Mouse (Mus musculus): ENCODE data around the gene Mlip. TPM values are rescaled to one million over a fixed set of nuclear protein-coding genes. Genes with fewer than 3 reads are reported as not detected.
A peak's percentile ranks its signal among the peaks of the same experiment; 100 is the strongest.
"Not testable (repeated sequence)": the region's sequence is repeated elsewhere in the genome, so short reads cannot be mapped to it uniquely, and the experiment has no call there.

The Mlip gene
- polyA plus RNA-seq, 1 experiment from 2014 or later, result 2.2 TPM

DNA sequence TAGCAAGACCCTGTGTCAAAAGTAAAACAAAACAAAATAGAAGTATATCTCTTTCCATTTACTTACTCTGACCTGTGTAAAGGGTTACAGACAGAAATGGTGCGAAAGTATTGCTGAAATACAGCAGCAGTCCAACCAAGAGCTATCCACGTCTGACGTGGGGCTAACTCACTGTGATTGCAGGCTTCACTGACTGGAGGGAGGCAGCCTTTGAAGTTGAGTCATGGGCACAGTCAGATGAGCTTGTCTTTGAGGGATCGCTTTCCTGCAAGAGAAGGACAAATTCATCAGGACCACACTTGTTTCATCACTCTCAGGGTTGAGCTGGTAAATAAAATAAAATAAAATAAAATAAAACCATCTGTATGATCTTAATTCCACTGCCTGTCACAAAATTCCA is 31.2 kb upstream of the Mlip start:
- Histone ChIP-seq H3K4me3 (ENCODE audit: low read length) (no peak overlapping the region), H3K9ac (ENCODE audit: low read depth, low read length) (no peak overlapping the region), H3K9me3 (ENCODE audit: control insufficient read depth, low read length) (no peaks in the 10 kb centered on the region), H3K4me1 (ENCODE audit: control insufficient read depth, insufficient read depth, low read depth, low read length) (no peaks in the 10 kb centered on the region), H3K36me3 (ENCODE audit: control insufficient read depth, insufficient read depth, low read length) (no peaks in the 10 kb centered on the region), H3K27ac (ENCODE audit: low read depth, low read length) (no peak overlapping the region), H3K4me2 (ENCODE audit: low read length) (no peak overlapping the region), H3K27me3 (replicated peaks; ENCODE audit: control insufficient read depth, insufficient read depth, low read length) (no peaks in the 10 kb centered on the region)
- ATAC-seq, result no peak
- 83% methylated on average over 4 of the region's 4 CpGs for WGBS

DNA sequence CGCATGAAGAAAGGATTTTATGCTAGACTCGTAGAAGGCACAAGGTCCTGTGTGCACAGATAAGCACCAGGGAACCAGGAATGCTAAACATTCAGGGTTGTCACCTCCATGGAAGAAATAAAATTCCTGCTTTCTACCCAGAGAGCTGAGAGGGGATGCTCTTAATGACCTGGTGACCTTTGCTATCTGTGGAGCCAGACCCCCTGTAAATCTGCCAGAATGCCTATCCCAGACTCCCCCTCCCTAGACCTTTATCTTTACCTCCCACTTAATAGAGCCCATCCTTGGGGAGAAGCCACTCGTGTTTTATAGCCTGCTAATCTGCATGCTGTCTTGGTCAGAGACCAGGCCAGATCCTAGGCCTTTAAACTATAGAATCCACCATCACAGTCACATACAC is 29.7 kb upstream of the Mlip start:
- Histone ChIP-seq H3K9me3 (ENCODE audit: control insufficient read depth, low read length) (no peaks in the 10 kb centered on the region), H3K27me3 (replicated peaks; ENCODE audit: control insufficient read depth, insufficient read depth, low read length) (no peaks in the 10 kb centered on the region), H3K4me3 (ENCODE audit: low read length) (no peak overlapping the region), H3K36me3 (ENCODE audit: control insufficient read depth, insufficient read depth, low read length) (no peaks in the 10 kb centered on the region), H3K9ac (ENCODE audit: low read depth, low read length) (no peak overlapping the region), H3K4me1 (ENCODE audit: control insufficient read depth, insufficient read depth, low read depth, low read length) (0 out of 2 replicates have a peak, but pooled peaks cover 2% of the 10 kb centered on the region), H3K27ac (ENCODE audit: low read depth, low read length) (no peak overlapping the region), H3K4me2 (ENCODE audit: low read length) (no peak overlapping the region)
- WGBS, result 46% methylated on average over 3 of the region's 3 CpGs
- no peak for ATAC-seq

DNA sequence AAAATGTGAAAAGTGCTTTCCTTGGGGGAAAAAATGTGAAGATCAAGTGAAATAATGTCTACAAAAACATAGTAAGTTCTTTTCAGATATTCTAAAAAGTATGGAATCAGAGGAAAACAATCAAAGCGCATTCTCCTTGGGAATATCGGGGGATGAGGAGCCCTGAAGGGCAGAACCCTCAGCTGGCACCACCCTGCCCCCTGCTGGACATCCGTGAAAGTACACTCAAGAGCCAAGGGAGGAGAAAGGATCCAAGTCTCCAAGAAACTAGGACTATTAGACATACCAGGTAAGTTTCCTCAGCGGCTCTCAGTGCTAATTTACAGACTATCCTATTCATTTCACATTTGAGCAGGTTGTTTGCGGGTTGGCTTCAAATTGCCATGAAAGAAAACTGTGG is 28.8 kb upstream of the Mlip start:
- Histone ChIP-seq H3K9me3 (ENCODE audit: control insufficient read depth, low read length) (no peaks in the 10 kb centered on the region), H3K9ac (ENCODE audit: low read depth, low read length) (no peak overlapping the region), H3K27me3 (replicated peaks; ENCODE audit: control insufficient read depth, insufficient read depth, low read length) (no peaks in the 10 kb centered on the region), H3K4me3 (ENCODE audit: low read length) (no peak overlapping the region), H3K4me1 (ENCODE audit: control insufficient read depth, insufficient read depth, low read depth, low read length) (0 out of 2 replicates have a peak, but pooled peaks cover 3% of the 10 kb centered on the region), H3K27ac (ENCODE audit: low read depth, low read length) (no peak overlapping the region), H3K4me2 (ENCODE audit: low read length) (no peak overlapping the region), H3K36me3 (ENCODE audit: control insufficient read depth, insufficient read depth, low read length) (no peaks in the 10 kb centered on the region)
- 17% methylated on average over 5 of the region's 5 CpGs for WGBS
- ATAC-seq, result no peak

DNA sequence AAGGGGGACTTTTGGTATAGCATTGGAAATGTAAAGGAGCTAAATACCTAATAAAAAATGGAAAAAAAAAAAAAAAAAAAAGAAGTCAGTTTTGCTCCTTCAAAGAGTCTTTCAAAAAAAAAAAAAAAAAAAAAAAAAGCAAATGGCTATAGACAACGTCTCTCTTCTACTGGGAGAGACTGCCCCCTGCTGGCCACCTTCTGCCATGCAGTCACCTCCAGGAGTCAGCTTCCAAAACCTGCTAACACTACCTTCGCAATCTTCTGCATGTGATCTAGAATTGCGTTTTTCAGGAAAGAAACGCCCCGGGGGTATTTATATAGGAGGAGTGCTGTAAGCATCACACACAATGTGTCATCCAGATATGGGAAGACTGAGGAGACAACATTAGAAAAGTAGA is 26.9 kb upstream of the Mlip start:
- peak; percentile 45; the same call in 1 of the 2 replicates for ATAC-seq
- Histone ChIP-seq H3K4me1 (ENCODE audit: control insufficient read depth, insufficient read depth, low read depth, low read length) (0 out of 2 replicates have a peak, but pooled peaks cover 3% of the 10 kb centered on the region), H3K27ac (ENCODE audit: low read depth, low read length) (no peak overlapping the region), H3K4me2 (ENCODE audit: low read length) (no peak overlapping the region), H3K9me3 (ENCODE audit: control insufficient read depth, low read length) (no peaks in the 10 kb centered on the region), H3K9ac (ENCODE audit: low read depth, low read length) (no peak overlapping the region), H3K36me3 (ENCODE audit: control insufficient read depth, insufficient read depth, low read length) (no peaks in the 10 kb centered on the region), H3K4me3 (ENCODE audit: low read length) (no peak overlapping the region), H3K27me3 (replicated peaks; ENCODE audit: control insufficient read depth, insufficient read depth, low read length) (no peaks in the 10 kb centered on the region)
- WGBS, result 44% methylated on average over 5 of the region's 5 CpGs

DNA sequence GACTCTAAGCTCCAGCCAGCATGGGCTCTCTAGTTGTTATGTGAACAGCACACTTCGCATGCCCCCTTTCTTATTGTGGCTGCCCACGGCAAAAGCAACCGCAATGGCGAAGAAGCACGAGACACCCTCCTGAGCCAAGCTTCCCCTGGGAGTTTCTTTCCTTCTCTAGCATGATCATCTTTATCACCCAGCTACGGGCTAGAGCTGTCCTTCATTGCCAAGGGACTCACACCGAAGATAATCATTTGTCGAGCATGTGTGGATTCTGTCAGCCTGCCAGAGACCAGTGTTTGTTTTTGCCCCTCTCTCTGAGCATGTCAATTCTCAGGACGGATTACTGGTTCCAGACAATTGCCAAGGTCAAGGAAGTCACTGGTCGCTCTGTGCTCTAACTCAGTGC is 24.9 kb upstream of the Mlip start:
- no peaks in the 10 kb centered on the region for H3K36me3 ChIP-seq (ENCODE audit: control insufficient read depth, insufficient read depth, low read length)
- 53% methylated on average over 10 of the region's 10 CpGs for WGBS
- H3K27ac ChIP-seq (ENCODE audit: low read depth, low read length), result no peak overlapping the region
- no peak overlapping the region for H3K9ac ChIP-seq (ENCODE audit: low read depth, low read length)
- no peak overlapping the region for H3K4me2 ChIP-seq (ENCODE audit: low read length)
- no peaks in the 10 kb centered on the region for H3K9me3 ChIP-seq (ENCODE audit: control insufficient read depth, low read length)
- H3K4me3 ChIP-seq (ENCODE audit: low read length), result no peak overlapping the region
- no peaks in the 10 kb centered on the region for H3K27me3 ChIP-seq (replicated peaks; ENCODE audit: control insufficient read depth, insufficient read depth, low read length)
- no peak; the same call in 1 of the 2 replicates for ATAC-seq
- H3K4me1 ChIP-seq (ENCODE audit: control insufficient read depth, insufficient read depth, low read depth, low read length), result 0 out of 2 replicates have a peak, but pooled peaks cover 3% of the 10 kb centered on the region

DNA sequence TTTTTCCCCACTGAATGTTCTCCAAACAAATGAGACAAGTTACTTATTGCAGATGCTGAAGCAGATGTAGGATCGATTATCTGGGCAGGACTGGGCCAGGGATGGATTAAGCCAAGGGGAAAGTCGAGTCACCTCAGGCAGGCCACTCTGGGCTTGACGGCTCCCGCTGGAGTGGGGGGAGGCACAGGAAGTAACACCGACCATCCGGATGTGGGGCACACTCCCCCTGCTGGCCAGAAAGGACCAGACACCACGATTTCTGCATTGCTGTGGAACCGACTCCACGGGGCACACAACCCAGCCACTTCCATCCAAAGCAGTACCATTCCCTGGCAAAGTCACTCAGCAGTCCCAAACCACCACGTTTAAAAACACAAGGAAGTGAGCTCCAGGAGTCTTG is 24.3 kb upstream of the Mlip start:
- ATAC-seq, result no peak
- H3K9ac ChIP-seq (ENCODE audit: low read depth, low read length), result no peak overlapping the region
- no peaks in the 10 kb centered on the region for H3K9me3 ChIP-seq (ENCODE audit: control insufficient read depth, low read length)
- no peak overlapping the region for H3K4me2 ChIP-seq (ENCODE audit: low read length)
- H3K27me3 ChIP-seq (replicated peaks; ENCODE audit: control insufficient read depth, insufficient read depth, low read length), result no peaks in the 10 kb centered on the region
- H3K4me3 ChIP-seq (ENCODE audit: low read length), result no peak overlapping the region
- WGBS, result 74% methylated on average over 10 of the region's 10 CpGs
- H3K4me1 ChIP-seq (ENCODE audit: control insufficient read depth, insufficient read depth, low read depth, low read length), result 0 out of 2 replicates have a peak, but pooled peaks cover 3% of the 10 kb centered on the region
- H3K36me3 ChIP-seq (ENCODE audit: control insufficient read depth, insufficient read depth, low read length), result no peaks in the 10 kb centered on the region
- no peak overlapping the region for H3K27ac ChIP-seq (ENCODE audit: low read depth, low read length)

DNA sequence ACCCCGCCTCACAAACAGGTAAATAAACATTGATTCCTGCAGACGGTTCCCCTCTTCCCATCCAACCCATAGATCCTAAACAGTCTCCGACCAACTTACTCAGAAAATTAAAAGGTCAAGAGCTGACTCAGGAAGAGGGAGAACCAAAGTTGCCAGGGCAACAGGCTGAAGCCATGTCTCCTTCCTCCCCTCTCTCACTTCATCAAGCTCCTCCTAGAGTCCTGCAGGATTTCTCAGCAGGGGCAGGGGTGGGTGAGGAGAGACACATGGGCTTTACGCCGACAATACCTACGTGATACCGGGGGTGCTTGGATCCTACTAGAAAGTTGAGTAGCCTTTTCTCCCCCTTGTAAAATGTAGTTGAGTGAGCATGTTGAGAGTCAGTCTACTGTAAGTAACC is 23.8 kb upstream of the Mlip start:
- Histone ChIP-seq H3K27ac (ENCODE audit: low read depth, low read length) (no peak overlapping the region), H3K4me1 (ENCODE audit: control insufficient read depth, insufficient read depth, low read depth, low read length) (0 out of 2 replicates have a peak, but pooled peaks cover 3% of the 10 kb centered on the region), H3K4me2 (ENCODE audit: low read length) (no peak overlapping the region), H3K27me3 (replicated peaks; ENCODE audit: control insufficient read depth, insufficient read depth, low read length) (no peaks in the 10 kb centered on the region), H3K36me3 (ENCODE audit: control insufficient read depth, insufficient read depth, low read length) (no peaks in the 10 kb centered on the region), H3K9me3 (ENCODE audit: control insufficient read depth, low read length) (no peaks in the 10 kb centered on the region), H3K9ac (ENCODE audit: low read depth, low read length) (no peak overlapping the region), H3K4me3 (ENCODE audit: low read length) (no peak overlapping the region)
- no peak for ATAC-seq
- WGBS, result 88% methylated on average over 7 of the region's 7 CpGs

DNA sequence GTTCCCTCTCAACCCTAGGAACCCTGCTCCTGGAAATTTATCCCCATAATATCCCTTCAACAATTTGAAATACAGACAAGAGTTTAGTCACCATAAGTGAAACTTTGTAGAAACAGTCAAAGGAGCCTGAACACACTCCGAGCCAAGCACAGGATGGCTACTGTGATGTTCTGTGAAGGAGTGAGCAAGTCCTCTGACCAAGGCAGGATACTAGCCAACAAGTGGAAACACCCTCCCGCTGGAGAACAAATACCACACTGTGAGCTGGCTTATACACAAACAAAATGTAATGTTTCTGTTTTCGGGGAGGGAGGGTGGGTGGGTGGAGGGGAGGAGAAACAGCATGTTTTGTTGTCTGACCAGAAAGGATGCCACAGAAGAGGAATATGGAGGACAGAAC is 17.9 kb upstream of the Mlip start:
- no peak overlapping the region for H3K9ac ChIP-seq (ENCODE audit: low read depth, low read length)
- WGBS, result 60% methylated on average over 3 of the region's 3 CpGs
- no peak overlapping the region for H3K27ac ChIP-seq (ENCODE audit: low read depth, low read length)
- H3K4me3 ChIP-seq (ENCODE audit: low read length), result no peak overlapping the region
- no peak for ATAC-seq
- H3K9me3 ChIP-seq (ENCODE audit: control insufficient read depth, low read length), result no peaks in the 10 kb centered on the region
- no peak overlapping the region for H3K4me2 ChIP-seq (ENCODE audit: low read length)
- H3K27me3 ChIP-seq (replicated peaks; ENCODE audit: control insufficient read depth, insufficient read depth, low read length), result no peaks in the 10 kb centered on the region
- H3K36me3 ChIP-seq (ENCODE audit: control insufficient read depth, insufficient read depth, low read length), result no peaks in the 10 kb centered on the region
- no peaks in the 10 kb centered on the region for H3K4me1 ChIP-seq (ENCODE audit: control insufficient read depth, insufficient read depth, low read depth, low read length)

DNA sequence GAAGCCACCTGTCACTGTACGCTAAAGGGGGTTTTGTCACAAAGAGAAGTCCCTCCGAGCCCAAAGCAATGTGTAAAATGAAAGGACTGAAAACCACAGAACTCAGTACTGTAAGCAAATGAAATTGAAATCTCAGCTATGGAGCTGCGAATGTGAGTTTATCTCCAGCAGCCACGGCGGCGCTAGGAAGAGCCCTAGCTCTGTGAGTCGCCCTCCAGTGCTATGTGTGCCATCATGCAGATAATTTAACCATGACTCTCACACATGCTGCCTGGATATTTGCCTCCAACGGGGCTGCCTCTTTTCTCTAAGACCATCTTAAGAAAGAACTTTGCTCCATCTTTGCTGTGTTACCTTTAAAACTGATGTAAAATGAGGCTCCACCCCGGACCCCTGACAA is 16.5 kb upstream of the Mlip start:
- H3K36me3 ChIP-seq (ENCODE audit: control insufficient read depth, insufficient read depth, low read length), result no peaks in the 10 kb centered on the region
- H3K9ac ChIP-seq (ENCODE audit: low read depth, low read length), result no peak overlapping the region
- H3K9me3 ChIP-seq (ENCODE audit: control insufficient read depth, low read length), result no peaks in the 10 kb centered on the region
- no peak overlapping the region for H3K4me3 ChIP-seq (ENCODE audit: low read length)
- 70% methylated on average over 9 of the region's 9 CpGs for WGBS
- H3K4me2 ChIP-seq (ENCODE audit: low read length), result no peak overlapping the region
- H3K27me3 ChIP-seq (replicated peaks; ENCODE audit: control insufficient read depth, insufficient read depth, low read length), result no peaks in the 10 kb centered on the region
- H3K4me1 ChIP-seq (ENCODE audit: control insufficient read depth, insufficient read depth, low read depth, low read length), result no peaks in the 10 kb centered on the region
- ATAC-seq, result 0 out of 2 replicates have a peak, but pooled peaks have one; percentile 54
- no peak overlapping the region for H3K27ac ChIP-seq (ENCODE audit: low read depth, low read length)

DNA sequence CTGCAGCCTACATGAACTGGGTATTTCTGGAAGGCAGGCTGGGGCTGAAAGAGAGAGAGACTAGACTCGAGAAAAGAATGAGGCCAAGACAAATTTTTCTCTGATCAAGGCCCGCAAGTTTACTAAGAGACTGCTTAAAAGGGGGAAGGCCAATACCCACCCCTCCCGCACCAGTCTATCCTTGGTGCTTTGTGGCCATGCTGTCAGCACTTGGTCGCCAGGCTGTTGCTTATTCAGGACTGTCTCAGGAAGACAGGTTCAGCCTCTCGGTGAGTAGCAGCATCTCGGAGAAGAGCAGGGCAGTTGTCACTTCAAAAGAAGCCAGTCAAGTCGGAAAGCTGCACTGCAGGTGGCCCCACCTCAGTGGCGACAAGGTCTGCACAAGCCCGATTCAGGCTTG is 11.9 kb upstream of the Mlip start:
- not testable (repeated sequence) for H3K36me3 ChIP-seq (ENCODE audit: control insufficient read depth, insufficient read depth, low read length); H3K27ac ChIP-seq (ENCODE audit: low read depth, low read length); H3K4me1 ChIP-seq (ENCODE audit: control insufficient read depth, insufficient read depth, low read depth, low read length); ATAC-seq; H3K27me3 ChIP-seq (replicated peaks; ENCODE audit: control insufficient read depth, insufficient read depth, low read length); H3K4me3 ChIP-seq (ENCODE audit: low read length); H3K9ac ChIP-seq (ENCODE audit: low read depth, low read length); H3K4me2 ChIP-seq (ENCODE audit: low read length); H3K9me3 ChIP-seq (ENCODE audit: control insufficient read depth, low read length)
- 66% methylated on average over 9 of the region's 9 CpGs for WGBS
